Mouse (Mus musculus): ENCODE data around the gene Pkp4.

DNA sequence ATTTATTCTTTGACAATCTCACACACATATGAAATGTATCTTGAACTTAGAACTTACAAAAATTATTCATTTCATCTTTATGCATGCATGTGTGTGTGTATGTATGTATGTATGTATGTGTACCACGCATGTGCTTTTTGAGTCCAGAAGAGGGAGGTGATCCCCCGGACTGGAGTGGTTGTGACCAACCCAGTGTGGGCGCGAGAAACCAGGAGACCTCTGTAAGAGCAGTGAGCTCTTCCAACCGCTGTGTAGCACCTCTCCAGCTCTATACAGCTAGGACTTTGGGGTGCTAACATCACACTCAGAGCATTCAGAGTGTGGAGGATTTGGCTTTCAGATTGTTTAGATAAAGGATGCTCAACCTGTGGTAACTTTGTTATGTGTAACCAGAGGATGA, 9.9 kb downstream of the Pkp4 start:
- TF ChIP-seq CTCF (IDR thresholded peaks at IDR 0.05; ENCODE audit: borderline replicate concordance, insufficient read depth, low read length) (no peak), POLR2A (IDR thresholded peaks at IDR 0.05; ENCODE audit: low read depth, low read length) (no peak)

All from embryonic fibroblast, embryonic 13.5 days (primary cell).